Mouse (Mus musculus) cerebellum, adult 2 months (tissue): ENCODE measurements around the gene Arrb1.

ENCODE experiments used
- CTCF ChIP-seq: fragments of 200-500 bp; IDR thresholded peaks from 2 replicates; pipeline ENCODE4 v1.5.1; 2011; ENCODE audit warnings: low read depth, mild to moderate bottlenecking, control low read depth, low read length, moderate library complexity, borderline replicate concordance; ENCODE audit not compliant: insufficient read depth
- POLR2A ChIP-seq: fragments of 200-500 bp; IDR thresholded peaks from 2 replicates; pipeline ENCODE4 v1.6.1; 2011; ENCODE audit warnings: low read length, control low read depth, borderline replicate concordance; ENCODE audit not compliant: insufficient read depth

DNA sequence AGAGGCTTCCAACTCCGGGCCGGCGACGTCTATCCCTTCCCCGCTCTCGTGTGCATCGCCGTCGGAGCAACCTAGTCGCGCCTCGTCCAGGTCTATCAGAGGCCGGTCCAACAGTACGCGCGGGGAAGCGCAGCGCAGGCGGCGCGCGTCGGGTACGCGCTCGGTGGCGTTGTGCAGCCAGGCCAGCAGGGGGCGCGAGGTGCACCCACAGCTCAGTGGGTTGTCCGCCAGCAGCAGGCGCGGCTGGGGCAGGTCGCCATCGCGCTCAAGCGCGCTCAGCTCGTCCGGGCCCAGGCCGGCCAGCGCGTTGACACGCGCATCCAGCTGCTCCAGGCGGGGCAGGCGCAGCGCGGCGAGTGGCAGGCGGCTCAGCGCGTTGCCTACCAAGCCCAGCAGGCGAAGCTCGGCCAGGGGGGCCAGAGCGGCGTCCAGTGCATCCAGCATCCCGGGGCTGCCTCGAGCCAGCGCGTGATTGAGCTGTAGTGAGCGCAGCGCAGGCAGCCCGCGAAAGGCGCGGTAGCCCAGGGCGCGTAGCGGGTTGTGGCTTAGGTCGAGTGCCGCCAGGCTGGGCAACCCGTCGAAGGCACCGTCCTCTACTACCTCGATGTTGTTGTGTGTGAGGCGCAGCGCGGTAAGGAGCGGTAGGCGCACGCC lies 90.6 kb downstream of the Arrb1 start:
- TF ChIP-seq CTCF (peak; percentile 69), POLR2A (no peak)
